Mouse (Mus musculus): ENCODE data around the gene Nrxn1.
"Not testable (repeated sequence)": the region's sequence is repeated elsewhere in the genome, so short reads cannot be mapped to it uniquely, and the experiment has no call there.

Nrxn1 gene

GRCm38 (mm10) chr17:90550415-90550814, 542.5 kb downstream of the Nrxn1 start:
- DNase-seq: no peak

- no peak for DNase-seq
These were observed 546.1 kb downstream of the Nrxn1 start for GRCm38 (mm10) chr17:90546806-90547205.

DNA sequence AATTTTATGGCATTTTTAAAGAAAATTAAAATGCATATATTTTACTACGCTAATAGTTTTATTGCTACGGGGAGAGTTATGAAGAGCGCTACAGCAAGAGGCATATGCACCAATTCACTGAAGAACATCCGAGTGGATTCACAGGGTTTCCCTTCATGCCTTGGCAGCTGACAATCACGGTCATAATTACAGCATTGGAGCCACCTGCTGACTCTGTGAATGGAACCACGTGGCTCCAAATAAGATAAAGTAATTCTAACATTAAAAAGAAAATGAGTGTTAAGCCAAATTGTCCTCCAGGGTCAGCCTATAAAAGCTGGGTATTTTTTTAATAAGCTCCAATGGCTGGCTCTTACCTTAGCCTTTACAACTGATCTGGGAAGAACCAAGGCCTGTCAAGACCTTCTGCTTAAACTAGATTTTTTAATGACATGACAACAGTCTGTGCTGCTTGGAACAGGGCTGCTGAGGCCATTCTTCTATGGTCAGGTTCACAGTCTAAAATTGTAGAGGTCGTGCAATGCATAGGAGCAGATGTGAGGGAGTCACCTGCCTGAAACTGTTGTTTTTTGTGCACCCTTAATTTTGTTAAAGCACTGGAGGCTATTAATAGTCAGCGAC, 548.1 kb downstream of the Nrxn1 start:
- no peak for DNase-seq

DNA sequence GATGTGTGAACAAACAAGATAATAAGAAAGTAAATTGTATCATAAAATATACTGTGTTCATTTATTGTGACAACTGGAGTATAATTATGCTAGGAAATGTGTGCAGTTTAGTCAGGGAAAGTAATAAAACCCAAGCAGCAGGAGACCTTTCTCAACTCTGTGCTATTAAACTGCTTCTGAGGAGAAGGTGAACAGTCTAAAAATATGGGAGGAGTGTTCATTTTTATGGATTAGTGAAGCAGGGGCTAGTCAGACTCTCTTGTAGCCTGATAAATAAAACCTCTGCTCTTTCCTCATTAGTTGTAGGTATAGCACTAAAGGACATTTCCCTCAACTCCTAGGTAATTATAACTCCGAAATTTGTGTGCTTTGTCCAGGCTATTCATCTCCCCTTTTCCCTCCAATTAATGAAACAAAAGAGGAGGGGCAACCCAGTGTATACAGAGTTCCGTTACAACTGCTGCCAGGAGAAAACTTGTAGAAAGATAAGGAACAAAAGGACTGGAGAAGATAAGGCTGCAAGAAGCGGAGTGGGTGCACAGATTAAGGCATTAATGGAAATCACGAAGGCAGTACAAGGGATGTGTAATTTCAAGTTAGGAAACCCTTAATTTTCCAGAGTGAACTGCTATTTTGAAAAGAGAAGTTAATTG, 548.8 kb downstream of the Nrxn1 start:
- no peak for DNase-seq

GRCm38 (mm10) chr17:90531443-90531842, 561.4 kb downstream of the Nrxn1 start:
- no peak for DNase-seq

DNA sequence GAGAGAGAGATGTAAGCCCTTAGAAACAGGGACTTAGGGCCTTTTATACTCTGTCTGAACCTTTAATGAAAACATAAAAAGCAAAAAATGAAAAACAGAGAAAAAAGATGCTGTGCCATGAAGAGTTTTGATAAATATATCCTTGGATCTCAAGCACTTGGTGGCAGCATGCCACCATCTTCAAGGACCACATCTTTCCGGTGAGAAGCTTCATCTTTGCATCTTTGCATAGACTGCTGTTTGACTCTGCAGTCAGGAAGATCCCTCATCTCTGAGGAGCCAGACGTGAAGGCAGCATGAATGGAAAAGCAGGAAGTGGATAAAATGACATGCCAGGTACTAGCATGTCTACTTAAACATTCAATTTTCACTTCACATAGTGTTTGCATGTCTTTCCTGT, 586.8 kb downstream of the Nrxn1 start:
- no peak for DNase-seq

DNA sequence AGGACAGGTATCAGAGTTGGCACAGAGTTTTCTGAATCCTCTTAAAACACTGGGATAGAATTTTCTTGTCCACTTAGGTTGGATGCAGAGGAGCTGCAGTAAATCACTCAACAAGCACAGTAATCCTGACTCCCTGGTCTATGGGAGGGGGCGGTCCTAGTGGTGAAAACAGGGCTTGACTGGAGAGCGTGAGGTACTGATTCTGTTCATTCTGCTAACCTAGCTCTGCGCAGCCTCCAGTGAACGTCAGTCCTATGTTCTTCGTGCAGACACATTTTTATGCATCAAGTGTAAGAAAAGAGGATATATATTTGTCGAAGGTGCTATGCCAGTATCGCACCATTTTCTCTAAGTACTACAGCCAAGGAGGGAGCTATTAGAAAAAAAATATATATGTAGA, 588.9 kb downstream of the Nrxn1 start:
- not testable (repeated sequence) for DNase-seq

GRCm38 (mm10) chr17:90501023-90501675, 591.7 kb downstream of the Nrxn1 start:
- DNase-seq: peak; percentile 22

GRCm38 (mm10) chr17:90479531-90480250, 613.2 kb downstream of the Nrxn1 start:
- DNase-seq: no peak

- DNase-seq: no peak
These were observed 636.1 kb downstream of the Nrxn1 start for GRCm38 (mm10) chr17:90456748-90457147.

GRCm38 (mm10) chr17:90455904-90456303, 637.0 kb downstream of the Nrxn1 start:
- peak; percentile 5 for DNase-seq

- DNase-seq: peak; percentile 6
These were observed 637.5 kb downstream of the Nrxn1 start for GRCm38 (mm10) chr17:90455409-90455775.

DNA sequence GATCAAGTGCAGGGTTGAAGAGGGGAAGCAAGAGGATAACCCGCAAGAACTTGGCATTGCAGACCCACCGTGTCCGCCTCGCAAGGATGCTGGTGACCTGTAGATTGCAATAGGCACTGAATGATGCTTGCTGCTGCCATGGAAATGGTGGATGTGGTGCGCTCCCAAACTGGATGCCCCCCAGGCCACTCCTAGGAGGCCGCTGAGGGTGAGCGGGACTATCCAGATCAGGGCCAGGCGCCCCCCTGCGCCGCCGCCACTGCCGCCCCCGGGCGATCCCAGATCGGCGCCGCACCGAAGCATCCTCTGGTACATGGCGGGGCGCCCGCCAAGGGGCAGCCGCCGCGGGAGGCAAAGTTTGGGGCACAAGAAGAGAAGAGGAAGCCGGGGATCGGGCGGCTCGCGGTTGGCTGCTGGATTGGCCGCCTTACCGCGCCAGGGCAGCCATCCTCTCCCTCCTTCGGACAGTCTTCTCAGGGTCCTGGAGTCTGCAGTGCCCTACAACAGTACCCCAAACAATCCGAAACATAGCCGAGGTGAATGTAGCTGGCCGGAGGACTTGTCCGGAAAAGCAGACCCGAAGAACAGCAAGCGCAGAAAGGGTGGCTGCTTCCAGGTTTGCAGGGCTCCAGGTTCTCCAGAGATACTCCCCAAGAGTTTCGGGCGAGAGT, 638.0 kb downstream of the Nrxn1 start:
- peak; percentile 3 for DNase-seq

GRCm38 (mm10) chr17:90454356-90454737, 638.5 kb downstream of the Nrxn1 start:
- DNase-seq: no peak

DNA sequence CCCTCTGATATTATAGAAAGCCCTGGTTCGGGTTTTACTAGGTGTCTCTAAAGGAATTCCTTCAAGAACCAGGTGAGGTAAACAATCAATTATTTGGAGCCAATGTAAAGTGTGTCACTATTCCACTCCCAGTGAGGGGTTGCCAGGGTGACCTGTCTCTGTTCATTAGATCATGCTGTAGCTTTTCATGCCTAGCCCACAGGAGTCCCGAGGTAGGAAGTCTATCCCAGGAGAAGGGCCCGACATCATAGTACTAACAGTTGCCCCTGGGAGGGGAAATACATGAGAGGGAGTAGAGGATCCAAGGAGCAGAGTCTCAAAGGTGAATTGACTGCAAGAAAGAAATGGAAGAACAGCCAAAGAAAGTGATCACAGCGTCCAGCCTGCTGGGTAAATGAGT, 639.6 kb downstream of the Nrxn1 start:
- DNase-seq: no peak

DNA sequence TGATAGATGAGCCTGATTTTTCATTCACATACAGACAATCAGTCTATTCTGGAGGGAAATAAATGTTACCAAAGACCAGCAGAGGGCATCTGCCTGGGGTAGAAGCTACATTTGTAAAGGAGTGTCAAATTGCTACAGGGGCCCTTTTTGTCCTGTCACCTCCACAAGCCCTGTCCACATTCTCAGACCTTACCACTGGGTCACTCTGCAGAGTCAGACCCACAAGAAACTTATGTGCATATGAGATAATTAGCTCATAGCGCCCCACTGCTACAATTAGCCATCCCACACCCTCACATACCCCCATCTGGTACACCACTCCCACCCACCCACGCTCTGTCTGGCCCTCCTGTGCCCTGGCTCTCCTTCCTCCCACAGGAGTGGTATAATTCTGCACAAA, 640.1 kb downstream of the Nrxn1 start:
- DNase-seq: no peak

DNA sequence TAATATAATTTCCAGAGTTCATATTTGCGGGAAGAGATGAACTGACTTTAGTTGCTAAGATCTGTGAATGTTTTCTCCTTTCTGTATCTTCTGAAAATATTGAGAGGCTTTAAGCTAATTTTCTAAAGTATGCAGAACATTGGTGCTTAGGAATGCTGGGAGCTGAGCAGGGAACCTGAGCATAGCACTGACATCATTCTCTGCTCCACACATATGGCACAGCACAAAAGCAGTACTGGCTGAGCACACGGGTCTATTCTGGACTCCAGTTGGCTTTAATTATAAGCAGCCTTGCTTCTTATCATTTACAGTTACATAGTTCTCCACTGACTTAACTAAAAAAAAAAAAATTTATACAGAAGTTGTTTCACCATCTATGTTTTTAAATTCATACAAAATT, 641.5 kb downstream of the Nrxn1 start:
- DNase-seq: no peak

- DNase-seq: no peak
These were observed 649.8 kb downstream of the Nrxn1 start for GRCm38 (mm10) chr17:90443067-90443466.

- DNase-seq: no peak
These were observed 657.0 kb downstream of the Nrxn1 start for GRCm38 (mm10) chr17:90435836-90436235.

DNA sequence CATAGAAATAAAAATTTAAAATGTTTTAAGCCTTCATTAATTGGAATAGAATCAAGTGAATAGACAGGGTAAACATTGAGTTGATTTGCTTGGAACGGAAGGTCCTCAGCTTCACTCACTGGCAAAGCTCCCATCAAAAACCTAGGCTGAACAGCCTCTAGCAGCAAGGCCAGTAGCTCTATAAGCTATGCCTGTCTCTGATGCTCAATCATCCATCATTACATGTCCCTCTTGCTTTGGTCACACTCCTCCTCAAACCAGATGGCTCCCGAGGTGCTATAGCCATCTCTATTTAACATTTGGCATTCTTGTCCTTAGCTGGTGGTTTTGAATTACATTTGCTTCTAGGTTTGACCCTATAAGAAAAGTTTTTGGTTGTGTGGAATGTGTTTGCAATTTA, 657.5 kb downstream of the Nrxn1 start:
- DNase-seq: no peak

DNA sequence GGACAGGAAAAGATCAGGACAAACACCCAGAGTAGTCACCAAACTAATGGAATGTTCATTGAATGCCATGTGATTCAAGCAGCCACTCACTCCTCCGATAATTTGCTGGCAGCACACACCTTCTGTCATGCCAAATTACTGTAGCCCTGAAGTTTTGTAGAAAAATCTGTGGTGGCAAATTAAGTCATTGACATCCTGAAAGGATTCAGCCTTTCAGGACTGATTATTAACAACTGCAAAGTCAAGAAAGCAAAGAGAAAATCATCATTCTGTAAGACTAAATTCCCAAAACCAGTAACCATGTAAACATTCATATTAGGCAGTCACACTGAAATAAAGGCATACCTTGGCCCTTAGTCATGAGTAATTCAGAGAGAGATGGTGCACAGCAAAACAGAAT, 662.7 kb downstream of the Nrxn1 start:
- DNase-seq: no peak

DNA sequence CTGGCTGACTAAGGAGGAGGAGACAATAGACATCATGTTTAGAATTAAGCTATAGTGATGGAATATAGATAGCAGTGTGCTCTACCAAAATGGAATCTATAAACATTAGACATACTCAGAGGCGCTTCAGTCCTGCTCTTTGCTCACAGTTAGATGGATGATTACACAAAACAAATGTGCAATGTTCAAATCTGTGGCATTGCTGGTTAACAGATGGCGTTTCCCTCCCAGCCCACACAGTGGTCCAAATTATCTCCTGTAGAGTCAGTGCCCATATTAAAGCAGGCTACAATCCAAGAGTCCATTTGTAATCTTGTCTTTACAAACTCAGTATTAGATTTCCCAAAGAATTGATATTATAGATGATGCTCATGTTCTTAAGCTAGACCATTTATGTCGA, 666.9 kb downstream of the Nrxn1 start:
- DNase-seq: no peak

DNA sequence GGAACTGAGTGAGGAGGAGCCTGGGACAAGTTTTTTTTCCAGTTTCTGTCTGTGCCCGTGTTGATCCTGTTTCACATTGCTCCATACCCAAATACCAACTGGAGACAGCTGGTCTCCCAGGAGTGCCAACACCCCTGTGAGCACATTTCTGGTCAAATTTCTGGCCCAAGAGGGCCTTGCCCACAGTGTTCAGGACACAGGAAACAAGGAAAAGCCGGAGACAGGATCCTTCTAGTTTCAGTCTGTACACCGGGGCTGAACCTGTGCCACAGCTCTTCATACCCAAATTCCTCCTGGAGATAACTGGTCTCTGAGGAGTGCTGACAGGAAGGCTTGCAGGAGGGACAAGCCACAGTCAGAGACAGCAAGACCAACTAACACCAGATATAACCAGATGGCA, 670.3 kb downstream of the Nrxn1 start:
- DNase-seq: no peak
